Mouse (Mus musculus) liver, adult 2 months (tissue): ENCODE measurements around the gene Gm20388. TPM values are rescaled to one million over a fixed set of nuclear protein-coding genes. Genes with fewer than 3 reads are reported as not detected.
A peak's percentile ranks its signal among the peaks of the same experiment; 100 is the strongest.

Experiments used
- DNase-seq: peaks from one replicate; pipeline ENCODE4 v3.0.0-alpha.2; 2011; ENCODE audit warnings: low read depth, low spot score; ENCODE audit errors: extremely low read depth
- H3K27ac ChIP-seq: fragments of 200-500 bp; replicated peaks from 2 replicates; pipeline ENCODE4 v1.5.1; 2012; ENCODE audit warnings: low read depth, mild to moderate bottlenecking, control low read depth, inconsistent platforms, low read length; ENCODE audit not compliant: insufficient read depth
- H3K27me3 ChIP-seq: fragments of 200-500 bp; 2 replicates; pipeline ENCODE4 v1.6.1; 2012; ENCODE audit warnings: mild to moderate bottlenecking, moderate library complexity, low read length, inconsistent platforms; ENCODE audit not compliant: control insufficient read depth, insufficient read depth
- H3K36me3 ChIP-seq: fragments of 200-500 bp; 2 replicates; pipeline ENCODE4 v1.6.1; 2012; ENCODE audit warnings: low read length, inconsistent platforms; ENCODE audit not compliant: control insufficient read depth, insufficient read depth
- H3K4me1 ChIP-seq: fragments of 200-500 bp; 2 replicates; pipeline ENCODE4 v1.6.1; 2011; ENCODE audit warnings: low read length; ENCODE audit not compliant: control insufficient read depth, insufficient read depth
- H3K4me3 ChIP-seq: fragments of 200-500 bp; 2 replicates; pipeline ENCODE4 v1.5.1; 2011; ENCODE audit warnings: low read depth, mild to moderate bottlenecking, control low read depth, low read length, moderate library complexity; ENCODE audit not compliant: insufficient read depth
- H3K79me2 ChIP-seq: fragments of 200-500 bp; 2 replicates; pipeline ENCODE4 v1.6.1; 2012; ENCODE audit warnings: inconsistent platforms, mild to moderate bottlenecking, low read length, moderate library complexity; ENCODE audit not compliant: control insufficient read depth, insufficient read depth
- H3K9ac ChIP-seq: fragments of 200-500 bp; 2 replicates; pipeline ENCODE4 v1.6.1; 2012; ENCODE audit warnings: low read depth, mild to moderate bottlenecking, control low read depth, inconsistent platforms, low read length
- CTCF ChIP-seq: fragments of 200-500 bp; IDR thresholded peaks from 2 replicates; pipeline ENCODE4 v1.5.1; 2011; ENCODE audit warnings: low read depth, low read length, control low read depth
- POLR2A ChIP-seq: fragments of 200-500 bp; IDR thresholded peaks from 2 replicates; pipeline ENCODE4 v1.6.1; 2011; ENCODE audit warnings: low read length, control low read depth; ENCODE audit not compliant: insufficient read depth; ENCODE audit errors: extremely low read depth
- WGBS: fragments of 180-500 bp; shearing (Covaris S2); methylation state at CpG from one replicate; pipeline ENCODE4 v1.1.7; 2018; 5-methylcytosine and 5-hydroxymethylcytosine counted together
- polyA plus RNA-seq: library from polyadenylated mRNA; depleted of rRNA; stranded (reverse); fragments of >200 nt; gene quantifications from 2 replicates; pipeline ENCODE4 v1.2.3, GENCODE M21; 2012
- total RNA-seq: library from RNA; depleted of rRNA; stranded (reverse); fragments of >200 nt; gene quantifications from 2 replicates; pipeline ENCODE4 v1.2.3, GENCODE M21; 2014

Gene Gm20388
- total and polyA plus RNA-seq, 2 experiments = 6.4 to 19.9 TPM

DNA sequence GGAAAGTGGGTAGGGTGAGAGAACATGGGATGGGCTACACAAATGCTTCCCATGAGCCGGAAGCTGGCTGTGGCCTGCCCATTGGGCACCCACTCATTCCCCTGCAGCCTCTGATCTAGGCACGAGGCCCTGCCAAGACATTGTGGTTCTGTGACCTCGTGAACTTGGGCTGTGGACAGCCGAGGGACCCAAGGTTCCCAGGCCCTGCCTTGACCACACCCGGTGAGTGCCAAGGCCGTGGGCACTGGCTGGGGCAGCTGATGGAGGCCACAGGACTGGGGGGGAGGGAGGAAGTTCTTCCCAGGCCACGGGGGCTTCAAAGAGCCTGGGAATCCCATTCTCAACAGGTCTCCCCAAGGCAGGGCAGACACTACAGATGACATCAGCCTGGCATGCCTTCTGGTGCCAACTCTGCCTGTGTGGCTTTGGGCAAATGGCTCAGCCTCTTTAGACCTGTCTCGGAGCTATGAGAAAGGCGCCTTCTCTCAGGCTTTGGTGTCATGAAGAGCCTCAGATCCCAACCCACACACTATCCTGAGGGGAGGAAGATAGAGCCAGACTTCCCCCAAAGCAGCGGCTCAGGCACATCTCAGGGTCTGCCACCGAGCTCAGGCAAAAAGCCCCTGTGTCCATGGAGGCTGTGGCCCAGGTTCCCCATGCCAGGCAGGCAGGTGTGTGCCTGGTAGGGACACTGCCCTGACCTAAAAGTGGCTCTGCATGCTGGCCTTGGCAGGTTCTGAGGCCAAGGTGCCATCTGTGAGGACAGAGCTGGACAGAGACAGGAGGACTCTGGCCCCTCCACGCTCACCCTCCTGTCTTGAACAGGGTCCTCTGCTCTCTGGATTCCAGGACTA is 2941.3 kb downstream of the Gm20388 start:
- Histone ChIP-seq H3K36me3 (no peaks in the 10 kb centered on the region), H3K79me2 (no peaks in the 10 kb centered on the region), H3K4me3 (no peak overlapping the region), H3K9ac (no peak overlapping the region), H3K4me1 (peaks cover 21% of the 10 kb centered on the region), H3K27me3 (no peaks in the 10 kb centered on the region), H3K27ac (no peak overlapping the region)
- no peak for TF ChIP-seq POLR2A
- TF ChIP-seq CTCF = no peak
- DNase-seq = peak; percentile 77
- WGBS = 55% methylated on average over 12 of the region's 12 CpGs

- Histone ChIP-seq H3K36me3 (no peaks in the 10 kb centered on the region), H3K4me3 (no peak overlapping the region), H3K27ac (no peak overlapping the region), H3K79me2 (no peaks in the 10 kb centered on the region), H3K4me1 (peaks cover 21% of the 10 kb centered on the region), H3K9ac (no peak overlapping the region), H3K27me3 (no peaks in the 10 kb centered on the region)
- no peak for DNase-seq
- 68% methylated on average over 1 of the region's 1 CpGs for WGBS
- no peak for TF ChIP-seq CTCF
- TF ChIP-seq POLR2A = no peak
Observed at GRCm38 (mm10) chr8:122852546-122852905, 2941.9 kb downstream of the Gm20388 start.

DNA sequence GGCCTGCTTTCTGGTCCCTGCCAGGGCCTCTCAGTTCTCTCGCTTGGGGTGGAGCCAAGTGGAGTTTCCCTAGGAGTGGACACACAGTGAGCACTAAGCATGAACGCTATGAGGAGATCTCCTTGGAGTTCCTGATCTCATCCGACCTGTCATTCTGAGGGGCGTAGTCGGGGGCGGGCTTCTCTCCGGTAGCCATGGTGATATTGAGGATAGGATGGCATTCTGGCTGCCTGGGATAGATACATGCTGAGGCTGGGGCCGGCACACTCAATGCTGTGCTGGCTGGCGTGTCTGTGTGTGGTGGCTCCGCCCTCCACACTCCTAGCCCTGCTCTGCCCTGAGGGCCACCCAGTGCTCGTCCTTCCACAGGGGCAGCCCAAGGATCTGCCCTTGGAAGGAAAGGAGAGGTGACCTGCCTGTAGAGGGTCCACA is 2942.7 kb downstream of the Gm20388 start:
- Histone ChIP-seq H3K27ac (no peak overlapping the region), H3K4me1 (peaks cover 20% of the 10 kb centered on the region), H3K79me2 (no peaks in the 10 kb centered on the region), H3K4me3 (no peak overlapping the region), H3K36me3 (no peaks in the 10 kb centered on the region), H3K27me3 (no peaks in the 10 kb centered on the region), H3K9ac (no peak overlapping the region)
- DNase-seq = peak; percentile 28
- no peak for TF ChIP-seq CTCF
- no peak for TF ChIP-seq POLR2A
- WGBS = 64% methylated on average over 11 of the region's 11 CpGs

- no peak overlapping the region for H3K4me3 ChIP-seq
- no peaks in the 10 kb centered on the region for H3K36me3 ChIP-seq
- WGBS = 78% methylated on average over 7 of the region's 7 CpGs
- no peaks in the 10 kb centered on the region for H3K27me3 ChIP-seq
- DNase-seq = no peak
- no peak overlapping the region for H3K9ac ChIP-seq
- H3K27ac ChIP-seq = no peak overlapping the region
- peaks cover 19% of the 10 kb centered on the region for H3K4me1 ChIP-seq
- TF ChIP-seq POLR2A (no peak), CTCF (no peak)
- H3K79me2 ChIP-seq = no peaks in the 10 kb centered on the region
Observed at GRCm38 (mm10) chr8:122854388-122854787, 2943.7 kb downstream of the Gm20388 start.

GRCm38 (mm10) chr8:122855123-122855522 is 2944.5 kb downstream of the Gm20388 start:
- Histone ChIP-seq H3K4me1 (peaks cover 21% of the 10 kb centered on the region), H3K9ac (no peak overlapping the region), H3K79me2 (no peaks in the 10 kb centered on the region), H3K27ac (peak overlapping the region; percentile 37), H3K27me3 (no peaks in the 10 kb centered on the region), H3K4me3 (no peak overlapping the region), H3K36me3 (no peaks in the 10 kb centered on the region)
- no peak for TF ChIP-seq CTCF
- WGBS = 22% methylated on average over 4 of the region's 4 CpGs
- DNase-seq = peak; percentile 98

DNA sequence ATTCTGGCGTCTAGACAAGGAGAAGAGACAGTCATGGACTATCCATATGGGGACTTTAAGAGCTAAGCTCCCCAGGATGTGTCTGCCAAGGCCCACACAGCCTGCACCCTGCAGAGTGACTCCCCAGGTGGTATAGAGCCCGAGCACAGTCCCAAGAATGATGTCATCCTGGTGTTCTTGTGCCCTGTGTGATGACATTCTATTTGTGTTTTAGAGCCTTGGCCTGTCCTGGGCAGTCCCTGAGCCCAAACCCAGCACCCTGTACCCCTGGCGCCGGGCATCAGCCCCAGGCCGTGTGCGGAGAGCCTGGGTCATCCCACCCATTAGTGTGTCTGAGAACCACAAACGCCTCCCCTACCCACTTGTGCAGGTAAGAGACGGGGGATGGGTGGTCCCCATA is 2945.6 kb downstream of the Gm20388 start:
- no peaks in the 10 kb centered on the region for H3K79me2 ChIP-seq
- 70% methylated on average over 8 of the region's 8 CpGs for WGBS
- DNase-seq = peak; percentile 50
- no peaks in the 10 kb centered on the region for H3K36me3 ChIP-seq
- no peak overlapping the region for H3K9ac ChIP-seq
- no peaks in the 10 kb centered on the region for H3K27me3 ChIP-seq
- H3K27ac ChIP-seq = no peak overlapping the region
- no peak for TF ChIP-seq CTCF
- no peak for TF ChIP-seq POLR2A
- peaks cover 21% of the 10 kb centered on the region for H3K4me1 ChIP-seq
- H3K4me3 ChIP-seq = no peak overlapping the region
